Mouse (Mus musculus) midbrain, embryonic 14.5 days (tissue): ENCODE measurements around the gene Wdr46. TPM values are rescaled to one million over a fixed set of nuclear protein-coding genes. Genes with fewer than 3 reads are reported as not detected.
"Not testable (repeated sequence)": the region's sequence is repeated elsewhere in the genome, so short reads cannot be mapped to it uniquely, and the experiment has no call there.

Experiments
- ATAC-seq: fragments of 200-750 bp; cut with Nextera tagmentation; 2 replicates; pipeline ENCODE4 v1.8.0; 2017; ENCODE audit warnings: moderate number of reproducible peaks, moderate library complexity; ENCODE audit not compliant: low FRiP score, low TSS enrichment
- DNase-seq: peaks from one replicate; pipeline ENCODE4 v3.0.0-alpha.2; 2015
- H3K27ac ChIP-seq: fragments of 300-500 bp; sonication (generic); replicated peaks from 2 replicates; pipeline ENCODE4 v1.5.1; 2014; ENCODE audit warnings: mild to moderate bottlenecking, low read depth, low read length, moderate library complexity
- H3K27me3 ChIP-seq: fragments of 300-500 bp; sonication (generic); 2 replicates; pipeline ENCODE4 v1.6.1; 2014; ENCODE audit warnings: low read length, control low read depth, mixed read lengths; ENCODE audit not compliant: control insufficient read depth, insufficient read depth
- H3K36me3 ChIP-seq: fragments of 300-500 bp; sonication (generic); 2 replicates; pipeline ENCODE4 v1.6.1; 2014; ENCODE audit warnings: low read length, control low read depth; ENCODE audit not compliant: control insufficient read depth, insufficient read depth
- H3K4me1 ChIP-seq: fragments of 300-500 bp; sonication (generic); 2 replicates; pipeline ENCODE4 v1.6.1; 2014; ENCODE audit warnings: mild to moderate bottlenecking, antibody characterized with exemption, low read length, control low read depth; ENCODE audit not compliant: control insufficient read depth, insufficient read depth
- H3K4me2 ChIP-seq: fragments of 300-500 bp; sonication (generic); 2 replicates; pipeline ENCODE4 v1.6.1; 2014; ENCODE audit warnings: mild to moderate bottlenecking, low read length, moderate library complexity
- H3K4me3 ChIP-seq: fragments of 300-500 bp; sonication (generic); replicated peaks from 2 replicates; pipeline ENCODE4 v1.5.1; 2014; ENCODE audit warnings: low read depth, low read length
- H3K9ac ChIP-seq: fragments of 300-500 bp; sonication (generic); replicated peaks from 2 replicates; pipeline ENCODE4 v1.6.1; 2014; ENCODE audit warnings: mild to moderate bottlenecking, low read length, moderate library complexity
- H3K9me3 ChIP-seq: fragments of 300-500 bp; sonication (generic); 2 replicates; pipeline ENCODE4 v1.6.1; 2016; ENCODE audit warnings: low read length, control low read depth, mixed read lengths; ENCODE audit not compliant: control insufficient read depth
- WGBS: fragments of 180-500 bp; shearing (Covaris S2); extraction: QIAGEN DNeasy Blood & Tissue Kit; methylation state at CpG from one replicate; pipeline ENCODE4 v1.1.7; 2014; 5-methylcytosine and 5-hydroxymethylcytosine counted together
- polyA plus RNA-seq: library from polyadenylated mRNA; unstranded; fragments of >200 nt; fragmentation: Nextera tagmentation; extraction: Ambion mirVana; gene quantifications from 2 replicates; pipeline ENCODE4 v1.2.1, GENCODE M21; 2014

Gene Wdr46
- polyA plus RNA-seq, 1 experiment from 2014 or later = 15.5 TPM

GRCm38 (mm10) chr17:33977861-33978557 is 37.5 kb downstream of the Wdr46 start:
- WGBS = 2% methylated on average over 57 of the region's 57 CpGs
- Histone ChIP-seq H3K27me3 (peaks cover 40% of the 10 kb centered on the region), H3K27ac (no peak overlapping the region), H3K4me3 (peak overlapping the region; percentile 28), H3K9me3 (no peaks in the 10 kb centered on the region), H3K9ac (peak overlapping the region; percentile 16; the same call in 1 of the 2 replicates), H3K36me3 (no peaks in the 10 kb centered on the region), H3K4me2 (peak overlapping the region; percentile 48), H3K4me1 (peaks cover 5% of the 10 kb centered on the region)
- DNase-seq (no peak), ATAC-seq (no peak)

- H3K4me2 ChIP-seq = peak overlapping the region; percentile 48
- peak; percentile 11 for DNase-seq
- peaks cover 5% of the 10 kb centered on the region for H3K4me1 ChIP-seq
- no peak overlapping the region for H3K27ac ChIP-seq
- H3K36me3 ChIP-seq = no peaks in the 10 kb centered on the region
- under 1% methylated on average over 17 of the region's 17 CpGs for WGBS
- H3K27me3 ChIP-seq = peaks cover 40% of the 10 kb centered on the region
- H3K4me3 ChIP-seq = peak overlapping the region; percentile 28
- ATAC-seq = no peak
- H3K9me3 ChIP-seq = no peaks in the 10 kb centered on the region
- peak overlapping the region; percentile 16; the same call in 1 of the 2 replicates for H3K9ac ChIP-seq
Measured at GRCm38 (mm10) chr17:33978631-33979031, 38.2 kb downstream of the Wdr46 start.

- H3K4me3 ChIP-seq = no peak overlapping the region
- peaks cover 40% of the 10 kb centered on the region for H3K27me3 ChIP-seq
- 81% methylated on average over 6 of the region's 6 CpGs for WGBS
- H3K4me2 ChIP-seq = no peak overlapping the region
- peaks cover 5% of the 10 kb centered on the region for H3K4me1 ChIP-seq
- no peaks in the 10 kb centered on the region for H3K36me3 ChIP-seq
- no peak overlapping the region for H3K27ac ChIP-seq
- H3K9ac ChIP-seq = no peak overlapping the region
- DNase-seq (no peak), ATAC-seq (no peak)
- no peaks in the 10 kb centered on the region for H3K9me3 ChIP-seq
Measured at GRCm38 (mm10) chr17:33979512-33980050, 39.1 kb downstream of the Wdr46 start.

GRCm38 (mm10) chr17:33980181-33981035 is 39.9 kb downstream of the Wdr46 start:
- ATAC-seq = no peak
- Histone ChIP-seq H3K4me1 (peaks cover 5% of the 10 kb centered on the region), H3K9me3 (no peaks in the 10 kb centered on the region), H3K27me3 (peaks cover 40% of the 10 kb centered on the region), H3K4me2 (0 out of 2 replicates have a peak overlapping the region, but pooled peaks have one; percentile 15), H3K27ac (peak overlapping the region; percentile 20; the same call in 1 of the 2 replicates), H3K36me3 (no peaks in the 10 kb centered on the region), H3K4me3 (no peak overlapping the region), H3K9ac (no peak overlapping the region)
- no peak for DNase-seq
- 78% methylated on average over 19 of the region's 19 CpGs for WGBS

- Histone ChIP-seq H3K27me3 (peaks cover 36% of the 10 kb centered on the region), H3K9ac (peak overlapping the region; percentile 52; the same call in 1 of the 2 replicates), H3K27ac (peak overlapping the region; percentile 87), H3K4me2 (peak overlapping the region; percentile 59), H3K4me3 (peak overlapping the region; percentile 45)
- ATAC-seq (peak; percentile 94), DNase-seq (peak; percentile 97)
- H3K4me1 ChIP-seq, H3K36me3 ChIP-seq, H3K9me3 ChIP-seq: not testable (repeated sequence)
- under 1% methylated on average over 27 of the region's 27 CpGs for WGBS
Measured at GRCm38 (mm10) chr17:33981192-33981909, 40.9 kb downstream of the Wdr46 start.

GRCm38 (mm10) chr17:33982136-33982535 is 41.7 kb downstream of the Wdr46 start:
- peaks cover 31% of the 10 kb centered on the region for H3K27me3 ChIP-seq
- peak; percentile 79 for DNase-seq
- not testable (repeated sequence) for H3K27ac ChIP-seq, H3K9ac ChIP-seq, H3K9me3 ChIP-seq, ATAC-seq, H3K4me1 ChIP-seq, H3K36me3 ChIP-seq
- peak overlapping the region; percentile 59 for H3K4me2 ChIP-seq
- WGBS = 11% methylated on average over 8 of the region's 8 CpGs
- H3K4me3 ChIP-seq = peak overlapping the region; percentile 45

- Histone ChIP-seq H3K9me3 (no peaks in the 10 kb centered on the region), H3K9ac (no peak overlapping the region), H3K4me2 (no peak overlapping the region), H3K4me3 (no peak overlapping the region), H3K27ac (no peak overlapping the region), H3K4me1 (no peaks in the 10 kb centered on the region), H3K36me3 (no peaks in the 10 kb centered on the region), H3K27me3 (no peaks in the 10 kb centered on the region)
- DNase-seq (peak; percentile 92), ATAC-seq (no peak)
- WGBS = 33% methylated on average over 10 of the region's 10 CpGs
Measured at GRCm38 (mm10) chr17:33991788-33992664, 51.6 kb downstream of the Wdr46 start.
